Mouse (Mus musculus): Measurements from ENCODE around the gene Dock1.

Dock1 gene

GRCm38 (mm10) chr7:134959086-134959485 is 288.6 kb downstream of the Dock1 start:
- in situ Hi-C loops (cut with MboI, MseI): no loop called here

DNA sequence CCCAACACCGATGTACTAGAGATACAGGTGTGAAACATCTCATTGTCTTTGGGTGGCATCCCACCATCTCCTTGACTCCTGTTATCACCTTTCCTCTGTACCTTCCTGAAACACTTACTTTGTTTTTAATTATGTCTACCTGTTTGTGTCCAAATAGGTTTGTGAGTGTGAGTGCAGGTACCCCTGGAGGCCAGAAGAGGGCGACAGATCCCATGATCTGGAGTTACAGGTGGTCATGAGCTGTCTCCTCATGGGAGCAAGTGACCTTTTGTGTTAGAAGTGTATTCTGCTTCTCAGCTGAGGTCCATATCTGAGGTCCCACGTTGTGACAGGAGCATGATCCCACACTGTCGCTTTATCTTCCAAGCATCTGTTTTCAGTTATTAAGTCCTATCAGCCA is 290.4 kb downstream of the Dock1 start:
- in situ Hi-C loops (cut with MboI, MseI): no loop called here

- in situ Hi-C loops (cut with MboI, MseI): no loop called here
Measured at GRCm38 (mm10) chr7:134961608-134962007, 291.2 kb downstream of the Dock1 start.

DNA sequence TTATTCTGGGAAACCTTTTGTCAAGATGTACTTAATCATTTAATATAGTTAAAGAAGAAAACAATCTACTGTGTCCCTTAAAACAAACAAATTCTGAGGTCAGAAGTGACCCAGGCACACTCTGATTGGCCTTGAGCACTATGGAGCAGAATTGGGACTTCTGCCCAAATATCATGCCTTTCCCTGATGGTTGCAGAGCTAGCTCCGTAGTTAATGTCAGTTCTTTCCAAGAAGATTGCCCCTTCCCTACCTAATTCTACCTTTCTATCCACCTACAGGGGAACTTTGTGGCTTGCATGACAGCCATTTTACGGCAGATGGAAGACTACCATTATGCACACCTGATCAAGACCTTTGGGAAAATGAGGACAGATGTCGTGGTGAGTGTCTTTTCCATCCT is 319.8 kb downstream of the Dock1 start:
- in situ Hi-C loops (cut with MboI, MseI): no loop called here

- in situ Hi-C loops (cut with MboI, MseI): no loop called here
Measured at GRCm38 (mm10) chr7:134990911-134991310, 320.5 kb downstream of the Dock1 start.

DNA sequence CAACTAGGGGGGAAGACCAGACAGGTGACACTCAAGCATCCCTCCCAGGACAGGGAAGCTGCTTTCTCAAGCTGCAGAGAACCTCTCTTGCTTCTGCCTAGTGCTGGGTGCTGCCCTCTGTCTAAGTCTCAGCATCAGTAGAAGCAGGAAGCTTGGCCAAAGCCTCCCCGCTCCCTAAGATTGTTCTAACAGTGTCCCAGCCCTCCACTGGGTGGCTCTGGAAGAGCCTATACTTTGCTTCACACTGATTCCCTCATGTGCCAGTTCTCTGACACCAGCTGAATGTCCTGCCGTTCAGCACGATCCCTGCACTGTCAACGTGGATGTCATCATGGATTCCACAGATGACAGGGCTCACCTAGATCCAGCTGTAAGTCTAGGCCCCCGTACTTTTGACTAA is 324.5 kb downstream of the Dock1 start:
- in situ Hi-C loops (cut with MboI, MseI): no loop called here

DNA sequence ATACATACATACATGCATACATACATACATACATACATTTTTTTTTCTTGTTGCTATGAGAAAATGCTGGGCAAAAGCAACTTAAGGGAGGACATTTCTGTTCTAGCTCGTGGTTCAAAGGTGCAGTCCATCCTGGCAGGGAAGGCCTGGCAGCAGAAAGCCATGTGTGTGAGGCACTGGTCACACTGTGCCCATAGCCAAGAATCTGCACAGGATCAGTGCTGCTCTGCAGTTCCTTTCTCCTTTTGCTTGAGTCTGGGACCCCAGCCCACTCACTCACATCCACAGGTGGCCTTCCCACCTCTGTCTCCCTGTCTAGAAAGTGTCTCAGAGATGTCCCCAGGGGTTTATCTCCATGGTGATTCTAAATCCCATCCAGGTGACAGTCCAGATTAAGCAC is 331.8 kb downstream of the Dock1 start:
- in situ Hi-C loops (cut with MboI, MseI): no loop called here

DNA sequence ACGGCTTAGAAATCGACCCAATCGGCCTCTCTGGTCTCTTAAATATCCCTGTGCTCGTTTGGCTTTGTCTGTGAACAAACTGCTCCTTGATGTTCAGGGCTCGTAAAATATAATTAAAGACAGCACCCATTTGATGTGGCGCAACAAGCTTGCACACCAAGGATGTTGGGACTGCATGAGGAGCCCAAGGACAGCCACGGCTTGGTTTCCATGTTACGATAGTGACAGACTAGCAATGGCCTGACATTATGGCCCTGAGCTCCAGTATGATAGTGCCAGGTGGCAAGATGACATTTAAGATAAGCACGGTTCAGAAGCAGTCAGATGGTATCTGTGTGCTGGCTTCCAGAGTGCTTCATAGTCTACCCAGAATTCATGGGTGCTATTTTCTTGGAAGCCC is 332.4 kb downstream of the Dock1 start:
- in situ Hi-C loops (cut with MboI, MseI): no loop called here

DNA sequence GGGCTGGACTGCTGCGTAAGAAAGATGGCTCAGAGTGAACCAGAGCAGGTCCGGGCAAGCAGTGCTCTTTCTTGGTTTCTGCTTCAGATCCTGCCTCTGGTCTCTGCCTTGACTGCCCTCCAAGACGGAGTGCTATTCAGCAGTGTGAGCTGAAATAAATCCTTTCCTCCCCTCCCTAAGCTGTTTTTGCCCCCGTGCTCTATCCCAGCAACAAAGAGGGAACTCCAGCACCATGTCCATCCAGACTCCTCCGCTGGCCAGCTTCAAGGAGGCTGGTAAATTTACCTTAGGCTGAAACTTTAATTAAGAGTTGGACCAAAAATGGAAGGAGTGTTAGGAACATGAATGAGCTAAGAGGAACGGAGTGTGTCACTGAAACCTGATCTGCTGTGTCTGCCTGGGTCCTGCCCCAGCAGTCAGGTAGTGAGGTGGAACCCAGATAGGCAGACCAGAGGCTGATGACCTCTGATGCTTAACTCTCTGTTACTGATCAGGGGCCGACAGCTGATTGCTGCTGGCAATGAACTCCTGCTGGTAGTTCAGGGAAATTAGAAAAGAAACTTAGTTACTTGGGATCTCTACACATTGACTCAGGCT is 335.6 kb downstream of the Dock1 start:
- in situ Hi-C loops (cut with MboI, MseI): no loop called here

GRCm38 (mm10) chr7:135008021-135008420 is 337.6 kb downstream of the Dock1 start:
- in situ Hi-C loops (cut with MboI, MseI): no loop called here

DNA sequence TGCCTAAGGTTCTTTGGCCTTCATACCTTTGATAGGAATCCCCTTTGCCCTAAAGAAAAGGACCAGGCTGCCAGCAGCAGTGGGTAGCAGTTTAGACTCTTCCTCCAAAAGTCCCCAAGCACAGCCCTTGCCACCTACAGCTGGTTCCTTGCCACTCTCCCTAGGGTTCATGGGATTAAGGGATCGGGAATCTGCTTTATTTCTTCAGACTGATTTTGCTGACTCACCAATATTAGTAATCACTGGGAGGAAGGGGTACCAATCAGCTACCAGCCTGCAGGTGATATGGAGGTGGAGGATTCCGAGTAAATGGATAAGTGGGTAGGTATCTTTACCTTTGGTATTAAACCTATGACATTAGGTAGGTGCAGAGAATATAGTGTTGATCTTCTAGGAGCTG is 340.5 kb downstream of the Dock1 start:
- in situ Hi-C loops (cut with MboI, MseI): no loop called here

DNA sequence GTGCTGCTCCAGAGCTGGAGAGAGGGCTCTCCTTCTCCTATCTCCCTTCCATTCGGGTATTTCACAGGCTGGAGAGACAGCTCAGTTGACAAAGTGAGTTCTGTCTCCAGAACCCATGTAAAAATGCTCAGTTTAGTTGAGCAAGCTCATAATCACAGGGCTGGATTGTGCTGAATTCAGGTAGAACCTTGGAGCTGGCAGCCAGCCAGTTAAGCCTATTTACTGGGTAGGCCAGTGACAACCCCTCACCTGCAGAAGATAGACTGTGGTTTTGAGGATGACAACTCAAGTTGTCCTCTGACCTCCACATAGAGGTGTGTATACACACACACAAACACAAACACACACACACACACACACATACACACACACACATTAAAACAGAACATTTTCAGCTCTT is 347.1 kb downstream of the Dock1 start:
- in situ Hi-C loops (cut with MboI, MseI): no loop called here

DNA sequence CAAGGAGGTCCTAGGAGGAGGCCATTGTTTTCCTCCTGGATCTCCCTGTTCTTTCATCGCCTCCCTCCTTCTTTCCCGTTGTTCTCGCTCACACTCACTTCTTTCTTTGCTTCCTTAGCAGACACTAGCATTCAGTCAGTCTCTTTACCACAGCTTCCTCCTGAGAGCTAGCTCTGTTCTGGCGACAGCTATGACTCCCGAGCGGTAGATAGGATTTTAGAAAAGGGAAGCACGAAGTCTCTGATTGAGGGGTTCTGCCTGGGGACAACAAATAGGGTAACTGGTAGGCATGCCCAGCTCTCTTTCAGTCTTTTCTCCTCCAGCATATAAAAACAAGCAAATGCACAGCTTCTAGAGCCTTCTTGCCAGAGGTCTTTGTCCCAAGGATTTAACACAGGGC is 350.3 kb downstream of the Dock1 start:
- in situ Hi-C loops (cut with MboI, MseI): no loop called here

DNA sequence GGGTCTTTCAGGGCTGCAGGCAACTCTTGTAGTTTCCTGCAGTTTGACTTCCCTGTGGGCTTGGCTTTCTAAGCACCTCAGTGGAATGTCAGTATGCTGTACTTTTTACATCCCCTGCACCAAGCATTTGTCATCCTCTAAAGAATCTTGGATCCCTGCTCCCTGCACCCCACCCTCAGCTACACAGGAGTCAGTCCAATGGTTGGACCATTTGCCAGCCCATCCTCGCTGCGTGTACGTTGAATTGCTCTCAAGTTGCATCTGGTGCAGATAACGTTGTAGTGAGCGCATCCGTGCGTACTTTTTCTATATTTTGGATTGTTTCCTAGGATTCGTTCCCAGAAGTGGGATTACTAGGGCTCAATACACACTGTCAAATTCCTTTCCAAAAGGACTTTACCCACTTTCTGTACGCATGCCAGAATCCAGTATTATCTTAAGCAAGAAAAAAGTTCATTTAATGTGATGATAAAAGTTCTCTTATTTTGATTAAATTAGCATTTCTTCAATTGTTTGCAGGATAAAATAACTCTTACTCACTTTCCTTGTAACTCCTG is 351.2 kb downstream of the Dock1 start:
- in situ Hi-C loops (cut with MboI, MseI): no loop called here

GRCm38 (mm10) chr7:135024531-135024930 is 354.1 kb downstream of the Dock1 start:
- in situ Hi-C loops (cut with MboI, MseI): no loop called here

DNA sequence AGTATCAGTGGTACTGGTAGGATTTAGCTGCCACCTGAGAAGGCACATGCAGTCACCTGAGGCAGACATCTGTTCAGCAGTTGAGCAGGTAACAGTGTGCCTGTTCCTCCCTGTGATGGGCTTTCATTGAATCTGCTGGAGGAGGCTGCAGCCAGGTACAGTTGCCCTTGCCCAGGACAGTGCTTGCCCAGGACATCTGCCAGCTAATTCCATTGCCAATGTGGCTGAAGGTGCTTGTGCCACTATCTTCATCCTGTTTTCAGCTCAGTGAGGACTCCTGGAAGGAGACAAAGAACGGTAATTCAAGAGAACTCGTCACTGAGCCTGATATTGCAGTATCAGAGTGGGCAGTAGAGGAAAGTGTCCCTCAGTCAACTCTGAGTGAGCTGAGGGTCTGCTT is 358.3 kb downstream of the Dock1 start:
- in situ Hi-C loops (cut with MboI, MseI): no loop called here

DNA sequence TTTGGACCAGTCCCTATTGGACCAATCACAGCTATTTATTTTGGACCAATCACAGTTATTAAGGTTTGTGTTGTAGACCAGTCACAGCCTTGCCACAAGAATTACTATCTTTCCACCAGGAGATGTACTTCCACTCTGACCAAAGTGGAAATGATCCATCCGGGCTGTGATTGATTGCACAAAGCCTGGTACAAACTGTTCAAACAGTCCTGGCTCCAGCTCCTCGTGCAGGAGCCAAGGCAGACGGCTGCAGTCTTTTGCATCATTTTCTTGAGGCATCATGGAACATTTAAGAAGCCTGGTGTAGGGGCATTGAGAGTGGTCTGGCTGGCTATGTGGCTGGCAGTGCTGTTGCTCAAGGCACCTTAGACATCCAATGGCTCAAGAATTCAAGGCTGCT is 358.7 kb downstream of the Dock1 start:
- in situ Hi-C loops (cut with MboI, MseI): no loop called here

DNA sequence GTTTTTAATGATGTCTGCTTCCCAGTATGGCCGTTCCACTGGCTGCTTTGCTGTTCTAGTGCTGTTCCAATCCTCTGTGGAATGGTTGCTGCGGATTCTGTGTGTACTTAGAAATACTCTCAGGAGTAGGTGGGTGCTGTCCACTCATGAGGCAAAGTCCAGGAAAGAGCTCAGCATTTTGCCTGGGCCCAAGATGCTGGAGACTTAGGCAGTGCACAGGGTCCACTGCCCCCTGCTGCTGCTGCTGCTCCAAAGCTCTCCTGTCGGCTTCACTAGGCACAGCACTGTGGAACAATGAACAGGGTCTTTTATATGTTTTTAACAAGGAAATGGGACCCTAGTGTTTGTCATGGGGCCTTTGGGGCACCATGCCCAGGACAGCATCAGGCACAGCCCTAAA is 361.0 kb downstream of the Dock1 start:
- in situ Hi-C loops (cut with MboI, MseI): no loop called here

DNA sequence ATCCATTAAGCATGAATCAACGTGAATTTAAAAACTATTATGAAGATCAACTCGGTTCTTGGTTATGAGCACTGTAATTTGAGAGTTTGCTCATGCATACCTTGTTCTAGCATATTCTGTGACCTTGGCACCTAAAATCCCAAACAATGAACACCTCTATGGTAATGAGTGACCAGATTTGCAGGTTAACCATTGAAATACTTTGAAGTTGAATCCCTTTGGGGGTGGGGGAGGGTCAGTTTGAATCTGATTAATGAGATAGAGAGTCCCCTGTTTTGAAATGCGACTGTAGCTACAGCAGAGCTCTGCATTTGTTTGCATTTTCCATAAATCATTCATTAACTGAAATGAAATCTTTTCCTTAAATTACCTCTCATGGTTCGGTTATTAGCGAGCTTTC is 364.4 kb downstream of the Dock1 start:
- in situ Hi-C loops (cut with MboI, MseI): no loop called here

- in situ Hi-C loops (cut with MboI, MseI): no loop called here
Measured at GRCm38 (mm10) chr7:135035651-135036050, 365.2 kb downstream of the Dock1 start.

DNA sequence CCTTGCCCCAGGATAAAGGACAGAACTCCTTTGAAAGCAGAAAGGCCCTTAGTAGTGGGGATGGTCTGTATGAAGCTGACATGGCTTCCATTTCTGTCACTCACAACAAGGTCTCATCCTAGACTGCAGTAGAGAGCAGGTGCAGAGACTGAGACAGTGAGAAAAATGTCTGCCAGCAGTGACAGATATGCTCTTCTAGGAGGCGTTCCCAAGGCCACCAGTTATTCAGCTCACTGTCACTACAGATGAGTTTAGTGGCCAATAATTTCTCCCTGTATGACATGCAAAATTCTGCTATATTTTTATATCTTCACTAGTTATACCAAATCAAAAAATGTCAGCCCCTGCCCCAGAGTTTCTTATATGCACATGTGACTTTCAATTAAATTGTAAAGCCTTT is 368.5 kb downstream of the Dock1 start:
- in situ Hi-C loops (cut with MboI, MseI): no loop called here

DNA sequence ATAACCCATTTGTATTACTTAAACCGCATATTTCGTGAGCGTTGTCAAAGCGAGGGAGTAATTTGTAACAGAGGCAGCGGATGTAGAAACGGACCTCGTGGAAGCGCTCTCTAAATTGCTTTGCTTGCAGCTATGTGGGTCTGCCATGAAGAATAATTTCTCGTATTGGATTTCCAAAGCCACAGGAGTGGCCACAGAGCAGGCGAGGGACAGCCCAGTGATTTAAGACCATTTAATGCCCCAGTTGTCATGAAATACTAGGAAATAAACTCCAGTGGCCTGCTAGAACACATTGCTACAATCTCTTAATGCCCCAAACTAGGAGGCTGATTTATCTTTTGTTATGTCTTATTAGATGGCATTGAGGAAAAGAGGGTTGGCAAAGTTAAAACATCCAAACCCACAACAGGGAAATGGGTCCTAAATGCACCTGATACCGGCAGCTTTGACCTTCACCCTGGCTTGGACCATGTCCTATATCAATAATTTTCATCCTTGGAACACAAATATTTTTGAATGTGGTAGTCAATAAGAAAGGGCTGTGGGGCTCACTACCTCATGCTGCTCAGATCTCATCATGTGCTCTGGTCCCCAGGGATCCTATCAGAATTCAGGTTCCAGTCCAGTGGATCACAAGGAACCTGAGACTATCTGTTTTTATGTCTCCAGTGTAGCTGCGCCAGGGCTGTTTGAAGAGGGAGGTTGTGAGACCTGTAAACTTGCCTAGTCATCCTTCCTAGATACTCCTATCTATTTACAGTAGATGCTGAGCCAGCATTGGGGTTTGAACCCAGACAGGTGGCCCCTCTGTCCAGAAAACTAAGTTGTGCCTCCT is 373.7 kb downstream of the Dock1 start:
- in situ Hi-C loops (cut with MboI, MseI): no loop called here

GRCm38 (mm10) chr7:135049416-135049815 is 379.0 kb downstream of the Dock1 start:
- in situ Hi-C loops (cut with MboI, MseI): no loop called here

All from T-helper 1 cell (primary cell).